In the genomic region with DNA sequence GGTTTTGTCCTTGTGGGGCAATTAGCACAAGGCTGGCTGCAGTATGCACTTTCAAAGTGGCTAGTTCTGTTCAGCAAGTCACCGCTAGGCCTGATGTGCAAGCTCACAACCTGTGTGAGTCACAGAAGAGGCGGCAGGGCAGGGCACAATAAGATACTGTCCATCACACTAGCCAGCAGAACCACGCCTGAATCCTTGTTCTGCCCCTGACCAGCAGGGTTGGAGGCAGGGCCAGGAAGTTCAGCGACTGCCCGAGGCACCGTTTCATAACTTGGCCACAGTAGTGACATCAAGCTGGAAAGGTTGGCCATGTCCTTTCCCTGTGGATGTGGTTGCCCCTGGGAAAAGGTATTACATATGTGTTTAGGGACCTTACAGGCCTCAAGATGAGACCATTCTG, we compare ENCODE assay signal across 15 mouse cellular contexts.
DNase-seq lines count a peak whose midpoint lies in the region.
"Had no signal": no experiment of that assay in that cellular context is flagged by ENCODE, and none has a peak within 500 bp of the region (broad histone marks: within the 10 kb centered on the region; RNA-seq: fewer than 3 reads in every experiment).

No protein-coding gene starts in this region.

- peak; percentile 7 for DNase-seq in embryo, embryonic 10 days (ENCODE audit: low spot score)
- DNase-seq in embryo, embryonic 11 days: no peak
- DNase-seq in 3T3-L1 (ENCODE audit: low read depth, low spot score): peak; percentile 58
- DNase-seq in Muller cell, postnatal 12 days (ENCODE audit: inconsistent ontology term): peak; percentile 14
- no peak for DNase-seq in urinary bladder, postnatal 36 days (ENCODE audit: low spot score in 2 of 2)
- DNase-seq in kidney, postnatal 14 days: no peak
- DNase-seq: adrenal gland, adult 8-10 months; cerebellum, adult 11 months; cerebellum, adult 8-10 months; cerebellum, postnatal 10 days; cerebellum, postnatal 36 days; forebrain, postnatal 0 days; gastrocnemius, adult 2 months; gastrocnemius, postnatal 14 days; heart, adult 11 months had no signal

Comparison
In these comparisons a context has a peak if more than half of its experiments do, and no peak if none do; other contexts are left out.
1. DNase-seq: peak in embryo, embryonic 10 days (single experiment), 3T3-L1 (single experiment) and Muller cell, postnatal 12 days (single experiment); none in embryo, embryonic 11 days (single experiment), urinary bladder, postnatal 36 days (0 of 2) and kidney, postnatal 14 days (single experiment).